Mouse (Mus musculus): ENCODE measurements around the gene Senp2. TPM values are rescaled to one million over a fixed set of nuclear protein-coding genes. Genes with fewer than 3 reads are reported as not detected.
"Not testable (repeated sequence)": the region's sequence is repeated elsewhere in the genome, so short reads cannot be mapped to it uniquely, and the experiment has no call there.

Gene Senp2
- polyA plus RNA-seq, 1 experiment = 8.2 TPM

DNA sequence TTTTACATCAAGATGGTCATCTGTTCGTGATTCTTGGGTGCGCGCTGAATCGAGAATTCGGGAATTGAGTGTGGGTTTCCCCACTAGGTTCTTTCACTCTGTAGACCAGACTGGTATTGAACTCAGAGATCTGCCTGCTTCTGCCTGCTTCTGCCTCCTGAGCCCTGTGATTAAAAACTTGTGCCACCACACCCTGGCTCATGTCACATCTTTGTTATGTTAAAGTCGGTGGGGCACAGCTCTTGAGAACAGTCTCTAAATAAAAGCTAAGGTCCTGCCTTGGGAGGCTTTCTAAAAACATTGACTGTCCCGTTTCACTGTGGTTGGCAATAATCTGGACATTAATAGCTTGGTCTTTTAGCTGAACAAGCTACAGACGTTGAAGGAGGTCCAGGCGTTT is 26.1 kb upstream of the Senp2 start:
- WGBS = 93% methylated on average over 9 of the region's 9 CpGs
- TF ChIP-seq POLR2A (IDR thresholded peaks at IDR 0.05; ENCODE audit: low read depth, low read length) = no peak
- TF ChIP-seq CTCF (conservative IDR thresholded peaks at IDR 0.05; ENCODE audit: insufficient read depth, insufficient read length, low read depth, low read length) = no peak
- no peaks in the 10 kb centered on the region for H3K36me3 ChIP-seq (ENCODE audit: control insufficient read depth, insufficient read depth, low read length)
- no peak for DNase-seq
- H3K27me3 ChIP-seq (replicated peaks; ENCODE audit: control insufficient read depth, insufficient read depth, low read length) = no peaks in the 10 kb centered on the region
- no peak overlapping the region for H3K4me3 ChIP-seq (ENCODE audit: insufficient read depth, low read depth, low read length)
- no peak overlapping the region for H3K27ac ChIP-seq (ENCODE audit: insufficient read depth, low read depth, low read length)
- H3K4me1 ChIP-seq (ENCODE audit: control insufficient read depth, insufficient read depth, low read length) = no peaks in the 10 kb centered on the region

DNA sequence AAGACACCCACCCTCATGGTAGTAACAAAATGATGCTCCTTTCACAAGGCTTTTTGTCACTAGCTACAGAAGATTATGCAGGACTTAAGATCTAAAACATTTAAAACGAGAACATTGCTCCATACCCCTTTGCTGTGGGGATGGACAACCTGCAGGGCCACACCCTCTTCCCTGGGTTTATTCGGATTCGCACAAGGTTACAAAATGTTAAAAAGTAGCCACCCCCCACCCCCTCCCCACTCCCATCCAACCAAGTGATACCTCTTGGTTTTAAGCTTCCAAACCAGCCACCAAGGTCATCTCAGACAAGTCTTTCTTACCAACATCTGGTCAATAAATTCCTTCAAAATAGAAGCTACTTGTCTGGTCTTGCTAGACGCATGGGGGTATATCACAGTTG is 25.7 kb upstream of the Senp2 start:
- H3K36me3 ChIP-seq (ENCODE audit: control insufficient read depth, insufficient read depth, low read length) = no peaks in the 10 kb centered on the region
- TF ChIP-seq CTCF (conservative IDR thresholded peaks at IDR 0.05; ENCODE audit: insufficient read depth, insufficient read length, low read depth, low read length) (no peak), POLR2A (IDR thresholded peaks at IDR 0.05; ENCODE audit: low read depth, low read length) (no peak)
- H3K4me3 ChIP-seq (ENCODE audit: insufficient read depth, low read depth, low read length) = no peak overlapping the region
- no peaks in the 10 kb centered on the region for H3K4me1 ChIP-seq (ENCODE audit: control insufficient read depth, insufficient read depth, low read length)
- H3K27ac ChIP-seq (ENCODE audit: insufficient read depth, low read depth, low read length) = no peak overlapping the region
- DNase-seq = no peak
- no peaks in the 10 kb centered on the region for H3K27me3 ChIP-seq (replicated peaks; ENCODE audit: control insufficient read depth, insufficient read depth, low read length)
- 93% methylated on average over 4 of the region's 4 CpGs for WGBS

DNA sequence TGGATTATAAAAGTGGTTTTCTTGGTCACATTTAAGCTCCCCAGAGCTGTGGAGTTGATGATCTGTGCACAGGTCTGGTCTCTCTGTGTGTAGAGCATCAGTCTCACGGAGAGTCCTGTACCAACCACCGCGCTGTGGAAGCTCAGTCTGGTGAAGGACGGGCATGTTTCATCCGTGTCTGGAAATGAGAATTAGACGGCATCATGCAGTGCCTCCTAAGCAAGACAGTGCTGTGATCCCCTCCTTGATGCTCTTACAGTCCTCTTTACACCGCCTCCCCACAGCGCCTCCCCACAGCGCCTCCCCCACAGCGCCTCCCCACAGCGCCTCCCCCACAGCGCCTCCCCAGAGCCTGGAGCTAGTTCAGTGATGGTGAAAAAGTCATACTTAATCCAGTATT is 25.2 kb upstream of the Senp2 start:
- no peaks in the 10 kb centered on the region for H3K4me1 ChIP-seq (ENCODE audit: control insufficient read depth, insufficient read depth, low read length)
- no peak for DNase-seq
- WGBS = 82% methylated on average over 12 of the region's 12 CpGs
- no peaks in the 10 kb centered on the region for H3K27me3 ChIP-seq (replicated peaks; ENCODE audit: control insufficient read depth, insufficient read depth, low read length)
- H3K36me3 ChIP-seq (ENCODE audit: control insufficient read depth, insufficient read depth, low read length) = no peaks in the 10 kb centered on the region
- TF ChIP-seq POLR2A (IDR thresholded peaks at IDR 0.05; ENCODE audit: low read depth, low read length) (no peak), CTCF (conservative IDR thresholded peaks at IDR 0.05; ENCODE audit: insufficient read depth, insufficient read length, low read depth, low read length) (no peak)
- H3K4me3 ChIP-seq (ENCODE audit: insufficient read depth, low read depth, low read length) = no peak overlapping the region
- H3K27ac ChIP-seq (ENCODE audit: insufficient read depth, low read depth, low read length) = no peak overlapping the region

- Histone ChIP-seq H3K4me3 (ENCODE audit: insufficient read depth, low read depth, low read length) (no peak overlapping the region), H3K27ac (ENCODE audit: insufficient read depth, low read depth, low read length) (no peak overlapping the region), H3K4me1 (ENCODE audit: control insufficient read depth, insufficient read depth, low read length) (no peaks in the 10 kb centered on the region), H3K27me3 (replicated peaks; ENCODE audit: control insufficient read depth, insufficient read depth, low read length) (no peaks in the 10 kb centered on the region), H3K36me3 (ENCODE audit: control insufficient read depth, insufficient read depth, low read length) (no peaks in the 10 kb centered on the region)
- TF ChIP-seq POLR2A (IDR thresholded peaks at IDR 0.05; ENCODE audit: low read depth, low read length) (no peak), CTCF (conservative IDR thresholded peaks at IDR 0.05; ENCODE audit: insufficient read depth, insufficient read length, low read depth, low read length) (no peak)
- DNase-seq = no peak
- 33% methylated on average over 3 of the region's 3 CpGs for WGBS
These were observed 23.1 kb upstream of the Senp2 start for GRCm38 (mm10) chr16:21986191-21986590.

DNA sequence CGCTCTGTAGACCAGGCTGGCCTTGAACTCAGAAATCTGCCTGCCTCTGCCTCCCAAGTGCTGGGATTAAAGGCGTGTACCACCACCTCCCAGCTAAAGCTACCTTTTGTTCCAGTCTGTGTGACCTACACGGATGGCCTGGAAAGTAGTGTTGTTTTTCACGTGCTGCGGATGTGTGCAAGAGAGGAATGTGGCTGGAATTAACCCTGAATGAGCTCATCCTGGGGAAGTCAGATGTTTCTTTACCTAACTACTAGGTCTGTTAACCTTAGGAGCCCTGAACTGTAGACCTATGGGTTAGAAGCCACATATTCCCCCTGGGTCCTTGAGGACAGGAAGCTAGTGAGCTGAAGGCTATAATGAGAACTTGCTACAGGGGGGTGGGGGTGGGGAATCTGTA is 21.3 kb upstream of the Senp2 start:
- TF ChIP-seq POLR2A (IDR thresholded peaks at IDR 0.05; ENCODE audit: low read depth, low read length) = no peak
- TF ChIP-seq CTCF (conservative IDR thresholded peaks at IDR 0.05; ENCODE audit: insufficient read depth, insufficient read length, low read depth, low read length) = no peak
- H3K27me3 ChIP-seq (replicated peaks; ENCODE audit: control insufficient read depth, insufficient read depth, low read length) = no peaks in the 10 kb centered on the region
- DNase-seq = no peak
- H3K4me3 ChIP-seq (ENCODE audit: insufficient read depth, low read depth, low read length) = no peak overlapping the region
- no peaks in the 10 kb centered on the region for H3K4me1 ChIP-seq (ENCODE audit: control insufficient read depth, insufficient read depth, low read length)
- H3K27ac ChIP-seq (ENCODE audit: insufficient read depth, low read depth, low read length) = no peak overlapping the region
- H3K36me3 ChIP-seq (ENCODE audit: control insufficient read depth, insufficient read depth, low read length) = no peaks in the 10 kb centered on the region
- WGBS = 58% methylated on average over 5 of the region's 5 CpGs

DNA sequence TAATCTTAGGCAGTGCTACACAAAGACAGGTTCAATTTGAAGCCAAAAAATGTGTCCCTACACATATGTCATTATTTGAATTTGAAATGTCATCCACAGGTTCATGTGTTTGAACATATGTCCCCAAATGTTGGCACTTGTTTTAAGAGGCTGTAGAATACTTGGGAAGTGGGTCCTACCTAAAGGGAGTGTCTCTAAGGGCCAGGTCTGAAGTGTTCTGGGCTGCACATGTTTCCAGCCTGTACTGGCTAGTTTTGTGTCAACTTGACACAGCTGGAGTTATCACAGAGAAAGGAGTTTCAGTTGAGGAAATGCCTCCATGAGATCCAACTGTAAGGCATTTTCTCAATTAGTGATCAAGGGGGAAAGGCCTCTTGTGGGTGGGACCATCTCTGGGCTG is 18.4 kb upstream of the Senp2 start:
- not testable (repeated sequence) for H3K27me3 ChIP-seq (replicated peaks; ENCODE audit: control insufficient read depth, insufficient read depth, low read length); H3K4me1 ChIP-seq (ENCODE audit: control insufficient read depth, insufficient read depth, low read length); DNase-seq; H3K36me3 ChIP-seq (ENCODE audit: control insufficient read depth, insufficient read depth, low read length); H3K4me3 ChIP-seq (ENCODE audit: insufficient read depth, low read depth, low read length); H3K27ac ChIP-seq (ENCODE audit: insufficient read depth, low read depth, low read length)

GRCm38 (mm10) chr16:21991774-21992173 is 17.5 kb upstream of the Senp2 start:
- Histone ChIP-seq H3K36me3 (ENCODE audit: control insufficient read depth, insufficient read depth, low read length) (no peaks in the 10 kb centered on the region), H3K4me1 (ENCODE audit: control insufficient read depth, insufficient read depth, low read length) (0 out of 2 replicates have a peak, but pooled peaks cover 4% of the 10 kb centered on the region), H3K27me3 (replicated peaks; ENCODE audit: control insufficient read depth, insufficient read depth, low read length) (no peaks in the 10 kb centered on the region), H3K4me3 (ENCODE audit: insufficient read depth, low read depth, low read length) (no peak overlapping the region), H3K27ac (ENCODE audit: insufficient read depth, low read depth, low read length) (no peak overlapping the region)
- TF ChIP-seq POLR2A (IDR thresholded peaks at IDR 0.05; ENCODE audit: low read depth, low read length) (no peak), CTCF (conservative IDR thresholded peaks at IDR 0.05; ENCODE audit: insufficient read depth, insufficient read length, low read depth, low read length) (no peak)
- DNase-seq = no peak
- 85% methylated on average over 2 of the region's 2 CpGs for WGBS

DNA sequence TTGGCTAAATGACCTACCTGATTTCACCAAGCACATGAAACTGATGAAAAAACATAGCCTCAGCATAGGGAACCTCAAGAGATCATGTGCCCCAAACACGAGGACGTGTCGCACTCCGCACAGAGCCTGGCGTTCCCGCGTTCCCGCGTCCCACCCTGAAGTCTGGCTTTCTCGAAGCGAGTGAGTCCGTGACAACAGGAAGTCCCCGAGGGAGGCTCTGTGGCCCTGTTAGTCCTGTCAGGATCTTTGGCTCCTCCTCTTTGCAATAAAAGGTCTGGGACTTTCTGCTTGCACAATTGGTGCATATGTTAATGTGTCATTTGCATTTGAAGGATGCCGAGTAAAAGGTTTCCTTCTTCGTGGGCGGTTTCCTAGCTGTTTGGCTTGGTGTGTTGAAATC is 14.0 kb upstream of the Senp2 start, which contains the start of gene Liph:
TSS of gene Liph (minus strand) at position 360 of the 400 bp plus-strand sequence.
- H3K4me3 ChIP-seq (ENCODE audit: insufficient read depth, low read depth, low read length) = peak within 1 kb of the TSS; percentile 48
- no peak for TF ChIP-seq CTCF (conservative IDR thresholded peaks at IDR 0.05; ENCODE audit: insufficient read depth, insufficient read length, low read depth, low read length)
- TF ChIP-seq POLR2A (IDR thresholded peaks at IDR 0.05; ENCODE audit: low read depth, low read length) = no peak
- H3K27ac ChIP-seq (ENCODE audit: insufficient read depth, low read depth, low read length) = no peak within 1 kb of the TSS
- peak; percentile 38 for DNase-seq
- no peaks in the 10 kb centered on the region for H3K36me3 ChIP-seq (ENCODE audit: control insufficient read depth, insufficient read depth, low read length)
- 5% methylated on average over 16 of the region's 16 CpGs for WGBS
- H3K27me3 ChIP-seq (replicated peaks; ENCODE audit: control insufficient read depth, insufficient read depth, low read length) = no peaks in the 10 kb centered on the region
- H3K4me1 ChIP-seq (ENCODE audit: control insufficient read depth, insufficient read depth, low read length) = 0 out of 2 replicates have a peak, but pooled peaks cover 4% of the 10 kb centered on the region
